Mouse (Mus musculus): Measurements from ENCODE around the gene Myo15b.
A peak's percentile ranks its signal among the peaks of the same experiment; 100 is the strongest.

Gene Myo15b

DNA sequence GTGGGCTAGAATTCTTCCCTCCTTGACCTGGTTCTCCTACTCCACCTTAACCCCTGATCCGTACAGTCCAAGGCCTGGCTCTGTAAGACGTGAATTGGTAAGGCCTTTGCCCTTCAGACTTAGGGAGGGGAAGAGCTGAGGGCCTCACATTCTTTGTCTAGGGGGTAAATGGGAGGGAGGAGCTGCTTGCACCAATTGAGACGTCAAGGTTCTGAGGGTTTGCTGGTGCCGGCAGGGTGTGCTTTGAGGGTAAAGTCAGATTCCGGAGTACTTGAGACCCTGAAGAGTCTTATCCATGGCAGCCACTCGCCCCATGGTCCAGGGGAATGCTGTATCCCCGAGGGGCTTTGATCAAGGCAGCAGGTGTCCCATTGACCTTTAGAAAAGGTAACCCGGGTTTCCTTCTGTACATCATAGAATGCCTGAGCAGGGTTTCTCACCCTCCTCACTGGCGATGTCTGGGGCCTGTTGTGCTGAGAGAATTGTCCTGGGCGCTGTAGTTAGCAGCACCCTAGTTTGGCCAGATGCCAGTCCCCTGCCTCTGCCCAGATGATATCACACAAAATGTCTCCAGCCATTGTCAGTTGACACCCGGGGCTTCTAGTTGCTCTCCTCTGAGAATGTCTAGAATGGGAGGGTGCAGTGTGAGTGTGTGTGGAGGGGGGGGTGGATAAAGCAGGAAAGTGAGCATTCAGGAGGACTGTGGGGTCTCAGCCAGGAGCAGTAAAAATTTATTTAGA, 21.4 kb upstream of the Myo15b start:
- no peaks in the 10 kb centered on the region for H3K9me3 ChIP-seq (ENCODE audit: low read length)
- H3K36me3 ChIP-seq (ENCODE audit: insufficient read depth, low read length): peaks cover 26% of the 10 kb centered on the region
- no peak for TF ChIP-seq POU5F1 (IDR thresholded peaks at IDR 0.05; ENCODE audit: borderline replicate concordance, low read length)
- TF ChIP-seq NANOG (IDR thresholded peaks at IDR 0.05; ENCODE audit: borderline replicate concordance, low read length): no peak
- peaks cover 96% of the 10 kb centered on the region for H3K4me1 ChIP-seq (replicated peaks; ENCODE audit: low read depth, low read length)
- H3K27me3 ChIP-seq (ENCODE audit: insufficient read depth, low read length): no peaks in the 10 kb centered on the region
- peak overlapping the region; percentile 35 for H3K4me3 ChIP-seq (replicated peaks; ENCODE audit: low read length)

DNA sequence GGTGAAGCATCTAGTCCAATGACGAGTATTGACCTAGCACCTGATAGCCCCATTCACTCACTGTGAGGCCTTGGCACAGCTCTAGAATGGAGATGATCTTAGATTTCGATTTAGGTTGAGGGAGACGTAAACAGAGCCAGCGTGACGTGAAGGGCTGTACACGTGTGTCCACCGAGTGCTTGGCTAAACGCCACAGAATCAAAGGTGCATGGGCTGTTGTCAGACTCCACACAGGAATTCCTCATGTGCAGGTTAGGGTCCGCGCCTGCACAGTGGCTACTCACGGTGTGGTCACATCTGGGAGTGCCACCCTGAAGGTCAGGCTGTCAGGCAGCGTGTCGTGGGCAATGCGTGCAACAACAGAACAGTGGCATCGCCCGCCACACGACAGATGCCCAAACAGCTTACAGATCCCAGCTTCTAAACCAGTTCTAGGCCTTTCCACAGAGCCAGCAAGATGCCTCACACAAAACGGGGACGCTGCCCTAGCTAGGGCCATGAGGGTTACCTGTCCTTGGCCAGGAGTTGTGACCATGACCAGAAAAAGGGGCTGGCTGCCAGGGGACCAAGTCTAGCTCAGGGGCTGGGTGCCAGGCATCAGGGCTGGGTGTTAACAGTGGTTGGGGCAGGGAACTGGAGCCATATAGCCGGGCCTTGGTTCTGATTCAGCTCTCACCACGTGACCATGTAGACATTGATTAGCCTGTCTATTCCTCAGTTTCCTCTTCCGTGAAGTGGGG, 20.4 kb upstream of the Myo15b start:
- Histone ChIP-seq H3K9me3 (ENCODE audit: low read length) (no peaks in the 10 kb centered on the region), H3K36me3 (ENCODE audit: insufficient read depth, low read length) (peaks cover 26% of the 10 kb centered on the region), H3K4me1 (replicated peaks; ENCODE audit: low read depth, low read length) (peaks cover 96% of the 10 kb centered on the region), H3K4me3 (replicated peaks; ENCODE audit: low read length) (peak overlapping the region; percentile 35), H3K27me3 (ENCODE audit: insufficient read depth, low read length) (no peaks in the 10 kb centered on the region)
- TF ChIP-seq POU5F1 (IDR thresholded peaks at IDR 0.05; ENCODE audit: borderline replicate concordance, low read length) (no peak), CTCF (conservative IDR thresholded peaks at IDR 0.05; ENCODE audit: low read length) (no peak), NANOG (IDR thresholded peaks at IDR 0.05; ENCODE audit: borderline replicate concordance, low read length) (no peak)

DNA sequence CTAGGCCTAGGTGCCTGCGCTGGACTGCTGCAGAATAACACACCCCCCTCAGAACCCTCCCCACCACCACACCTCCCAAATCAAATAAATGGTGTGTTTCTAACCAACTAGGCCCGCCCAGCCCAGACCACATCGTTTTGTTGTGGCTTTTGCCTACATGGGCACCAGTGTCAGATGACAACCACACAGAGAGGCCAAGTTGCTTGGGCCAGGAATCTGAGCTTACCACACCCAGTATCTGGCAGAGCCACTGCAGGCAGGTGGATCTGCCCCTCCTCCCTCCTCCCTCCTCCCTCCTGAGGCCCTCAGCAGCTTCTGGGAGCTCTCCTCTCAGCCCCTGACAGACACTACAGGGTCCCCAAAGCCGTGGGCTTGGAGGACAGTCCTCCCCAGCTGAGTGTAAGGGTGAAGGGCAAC, 19.3 kb upstream of the Myo15b start:
- peaks cover 29% of the 10 kb centered on the region for H3K36me3 ChIP-seq (ENCODE audit: insufficient read depth, low read length)
- H3K27me3 ChIP-seq (ENCODE audit: insufficient read depth, low read length): no peaks in the 10 kb centered on the region
- H3K4me1 ChIP-seq (replicated peaks; ENCODE audit: low read depth, low read length): peaks cover 96% of the 10 kb centered on the region
- H3K9me3 ChIP-seq (ENCODE audit: low read length): no peaks in the 10 kb centered on the region
- TF ChIP-seq POU5F1 (IDR thresholded peaks at IDR 0.05; ENCODE audit: borderline replicate concordance, low read length): no peak
- TF ChIP-seq NANOG (IDR thresholded peaks at IDR 0.05; ENCODE audit: borderline replicate concordance, low read length): no peak
- no peak for TF ChIP-seq CTCF (conservative IDR thresholded peaks at IDR 0.05; ENCODE audit: low read length)
- H3K4me3 ChIP-seq (replicated peaks; ENCODE audit: low read length): peak overlapping the region; percentile 41

DNA sequence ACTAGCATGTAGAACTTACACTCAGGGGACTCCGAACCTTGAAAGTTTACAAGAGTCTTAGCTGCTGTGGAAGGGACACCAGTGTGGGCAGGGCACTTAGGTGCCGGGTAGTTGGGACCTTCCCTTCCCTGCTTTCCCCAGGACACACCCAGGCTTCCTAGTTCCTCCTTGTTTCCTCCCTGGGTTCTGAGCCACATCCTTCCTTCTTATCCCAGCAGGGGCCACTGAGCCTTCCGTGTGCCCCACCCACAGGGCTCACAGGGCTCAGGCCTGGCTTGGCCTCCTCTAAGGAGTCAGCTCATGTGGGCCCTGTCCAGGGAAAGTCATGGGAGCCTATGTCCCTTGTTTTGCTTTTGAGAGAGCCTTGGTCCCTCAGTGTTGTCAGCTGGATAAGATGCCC, 18.5 kb upstream of the Myo15b start:
- H3K4me1 ChIP-seq (replicated peaks; ENCODE audit: low read depth, low read length): peaks cover 96% of the 10 kb centered on the region
- H3K4me3 ChIP-seq (replicated peaks; ENCODE audit: low read length): peak overlapping the region; percentile 41
- H3K9me3 ChIP-seq (ENCODE audit: low read length): no peaks in the 10 kb centered on the region
- H3K27me3 ChIP-seq (ENCODE audit: insufficient read depth, low read length): no peaks in the 10 kb centered on the region
- H3K36me3 ChIP-seq (ENCODE audit: insufficient read depth, low read length): peaks cover 32% of the 10 kb centered on the region
- no peak for TF ChIP-seq NANOG (IDR thresholded peaks at IDR 0.05; ENCODE audit: borderline replicate concordance, low read length)
- TF ChIP-seq CTCF (conservative IDR thresholded peaks at IDR 0.05; ENCODE audit: low read length): no peak
- TF ChIP-seq POU5F1 (IDR thresholded peaks at IDR 0.05; ENCODE audit: borderline replicate concordance, low read length): no peak

DNA sequence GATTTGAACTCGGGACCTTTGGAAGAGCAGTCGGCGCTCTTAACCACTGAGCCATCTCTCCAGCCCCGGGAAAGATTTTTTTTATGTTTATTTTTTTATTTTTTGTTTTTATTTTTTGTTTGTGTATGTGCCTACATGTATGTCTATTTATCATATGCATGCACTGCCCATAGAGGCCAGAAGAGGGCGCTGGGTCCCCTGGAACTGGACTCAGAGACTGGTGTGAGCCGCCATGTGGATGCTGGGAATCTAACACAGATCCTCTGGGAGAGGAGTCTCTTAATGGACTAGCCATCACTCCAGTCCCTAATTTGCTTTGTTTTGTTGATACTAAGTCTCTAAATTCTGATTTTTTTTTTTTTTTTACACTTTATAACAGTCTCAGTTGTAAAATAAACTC, 17.2 kb upstream of the Myo15b start:
- Histone ChIP-seq H3K4me1 (replicated peaks; ENCODE audit: low read depth, low read length) (peaks cover 91% of the 10 kb centered on the region), H3K9me3 (ENCODE audit: low read length) (no peaks in the 10 kb centered on the region), H3K36me3 (ENCODE audit: insufficient read depth, low read length) (peaks cover 28% of the 10 kb centered on the region), H3K4me3 (replicated peaks; ENCODE audit: low read length) (0 out of 2 replicates have a peak overlapping the region, but pooled peaks have one; percentile 52), H3K27me3 (ENCODE audit: insufficient read depth, low read length) (no peaks in the 10 kb centered on the region)
- no peak for TF ChIP-seq POU5F1 (IDR thresholded peaks at IDR 0.05; ENCODE audit: borderline replicate concordance, low read length)
- peak; percentile 84 for TF ChIP-seq CTCF (conservative IDR thresholded peaks at IDR 0.05; ENCODE audit: low read length)

DNA sequence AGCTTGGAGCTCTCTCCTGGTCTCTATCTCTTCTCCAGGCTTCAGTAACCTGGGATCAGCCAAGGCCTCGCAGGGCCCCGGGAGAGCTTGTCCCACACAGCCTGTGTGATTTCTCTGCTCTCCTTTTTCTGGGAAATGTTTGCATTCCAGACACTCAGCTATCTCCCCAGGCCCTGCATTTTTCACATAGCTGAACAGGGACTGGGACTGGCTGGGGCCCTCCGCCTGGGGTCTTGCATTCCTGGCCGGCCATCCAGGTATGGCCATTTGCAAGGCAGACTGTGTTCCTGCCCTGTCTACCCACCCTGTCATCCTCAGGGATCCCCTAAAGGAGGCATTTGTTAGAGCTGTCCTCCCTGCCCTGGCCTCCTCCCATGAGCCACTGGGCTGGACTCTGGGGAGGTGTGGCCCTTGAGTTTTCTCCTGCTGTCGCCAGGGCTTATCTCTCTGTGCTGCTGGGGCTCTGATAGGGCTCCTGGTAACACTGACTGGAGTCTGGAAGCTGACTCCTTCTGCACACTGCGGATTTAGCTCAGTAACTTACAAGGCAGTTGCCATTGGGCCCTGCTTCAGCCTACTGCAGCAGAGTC, 16.1 kb upstream of the Myo15b start:
- peaks cover 85% of the 10 kb centered on the region for H3K4me1 ChIP-seq (replicated peaks; ENCODE audit: low read depth, low read length)
- H3K4me3 ChIP-seq (replicated peaks; ENCODE audit: low read length): peak overlapping the region; percentile 52
- H3K9me3 ChIP-seq (ENCODE audit: low read length): no peaks in the 10 kb centered on the region
- no peaks in the 10 kb centered on the region for H3K27me3 ChIP-seq (ENCODE audit: insufficient read depth, low read length)
- H3K36me3 ChIP-seq (ENCODE audit: insufficient read depth, low read length): peaks cover 35% of the 10 kb centered on the region
- peak; percentile 78 for TF ChIP-seq NANOG (IDR thresholded peaks at IDR 0.05; ENCODE audit: borderline replicate concordance, low read length)
- 0 out of 2 replicates have a peak, but pooled peaks have one; percentile 3 for TF ChIP-seq CTCF (conservative IDR thresholded peaks at IDR 0.05; ENCODE audit: low read length)
- no peak for TF ChIP-seq POU5F1 (IDR thresholded peaks at IDR 0.05; ENCODE audit: borderline replicate concordance, low read length)

DNA sequence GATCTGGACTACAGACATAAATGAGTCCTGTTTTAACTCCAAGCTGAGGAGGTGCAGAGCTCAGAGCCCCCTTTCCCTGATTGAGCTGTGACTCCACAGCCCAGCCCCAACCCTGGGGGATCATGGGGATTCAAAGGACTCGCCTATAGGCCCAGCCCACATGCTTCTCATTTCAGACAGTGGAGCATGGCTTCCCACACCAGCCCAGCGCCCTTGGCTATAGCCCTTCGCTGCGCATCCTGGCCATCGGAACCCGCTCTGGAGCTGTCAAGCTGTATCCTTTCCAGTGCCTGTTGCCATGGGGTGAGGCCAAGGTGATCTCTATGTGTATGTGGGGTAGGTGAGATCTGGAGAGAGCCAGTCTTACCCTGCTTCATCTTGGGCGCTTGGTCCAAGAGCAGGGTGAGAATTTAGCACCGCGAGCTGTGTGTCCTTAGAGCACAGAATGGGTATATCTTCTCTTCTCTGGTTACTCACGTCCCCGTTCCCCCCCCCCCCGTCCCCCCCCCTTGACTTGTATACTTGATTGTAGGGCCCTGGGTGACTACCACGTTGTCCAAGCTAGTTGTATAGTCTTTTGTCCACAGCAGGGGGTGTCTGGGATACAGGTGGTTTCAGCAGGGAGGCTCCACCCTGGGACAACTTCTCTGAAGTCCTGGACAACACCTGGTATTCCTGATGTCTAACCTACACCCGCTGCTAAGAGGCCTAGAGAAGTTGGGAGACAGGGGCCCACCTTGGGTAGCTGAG, 14.9 kb upstream of the Myo15b start:
- TF ChIP-seq CTCF (conservative IDR thresholded peaks at IDR 0.05; ENCODE audit: low read length) (no peak), POU5F1 (IDR thresholded peaks at IDR 0.05; ENCODE audit: borderline replicate concordance, low read length) (no peak), NANOG (IDR thresholded peaks at IDR 0.05; ENCODE audit: borderline replicate concordance, low read length) (no peak)
- H3K4me1 ChIP-seq (replicated peaks; ENCODE audit: low read depth, low read length): peaks cover 79% of the 10 kb centered on the region
- peaks cover 41% of the 10 kb centered on the region for H3K36me3 ChIP-seq (ENCODE audit: insufficient read depth, low read length)
- no peaks in the 10 kb centered on the region for H3K27me3 ChIP-seq (ENCODE audit: insufficient read depth, low read length)
- peak overlapping the region; percentile 52 for H3K4me3 ChIP-seq (replicated peaks; ENCODE audit: low read length)
- no peaks in the 10 kb centered on the region for H3K9me3 ChIP-seq (ENCODE audit: low read length)

DNA sequence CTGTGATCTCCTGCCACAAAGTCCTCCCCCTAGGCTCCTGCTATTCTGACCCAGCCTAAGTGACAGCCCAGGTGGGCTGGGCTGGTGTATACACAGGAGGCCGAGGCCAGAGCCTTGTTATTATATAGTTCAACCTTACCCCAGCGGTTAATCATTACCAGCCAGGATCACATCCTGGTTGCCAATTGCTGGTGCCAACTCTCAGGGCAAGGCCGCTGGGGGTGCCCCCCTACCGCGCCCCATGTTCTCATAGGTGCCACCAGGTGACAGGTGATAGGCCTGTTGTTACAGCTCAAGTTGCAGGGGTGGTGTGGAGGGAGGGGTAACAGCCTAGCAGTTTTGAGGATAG, 14.3 kb upstream of the Myo15b start:
- Histone ChIP-seq H3K4me3 (replicated peaks; ENCODE audit: low read length) (peak overlapping the region; percentile 45), H3K9me3 (ENCODE audit: low read length) (no peaks in the 10 kb centered on the region), H3K36me3 (ENCODE audit: insufficient read depth, low read length) (peaks cover 47% of the 10 kb centered on the region), H3K4me1 (replicated peaks; ENCODE audit: low read depth, low read length) (peaks cover 74% of the 10 kb centered on the region), H3K27me3 (ENCODE audit: insufficient read depth, low read length) (no peaks in the 10 kb centered on the region)
- no peak for TF ChIP-seq POU5F1 (IDR thresholded peaks at IDR 0.05; ENCODE audit: borderline replicate concordance, low read length)
- TF ChIP-seq NANOG (IDR thresholded peaks at IDR 0.05; ENCODE audit: borderline replicate concordance, low read length): no peak
- TF ChIP-seq CTCF (conservative IDR thresholded peaks at IDR 0.05; ENCODE audit: low read length): no peak

Data from E14TG2a.4 (cell line).